Mouse (Mus musculus) CH12.LX (cell line): ENCODE measurements around the gene Egln2.

Source experiments
- BHLHE40 ChIP-seq: IDR thresholded peaks from 2 replicates; pipeline ENCODE4 v1.6.1; 2011; ENCODE audit warnings: mild to moderate bottlenecking, low read depth, low read length, improper control_type of control experiment
- CTCF ChIP-seq, 2 experiments: IDR thresholded peaks in 1 of 2; conservative IDR thresholded peaks in 1 of 2; 2 replicates each; pipeline ENCODE4 v1.5.1; 2011 to 2012; ENCODE audit warnings: low read depth in 2 of 2, low read length in 2 of 2, improper control_type of control experiment in 1 of 2, inconsistent platforms in 1 of 2, mild to moderate bottlenecking in 1 of 2, moderate library complexity in 1 of 2
- EP300 ChIP-seq: IDR thresholded peaks from 2 replicates; pipeline ENCODE4 v1.6.1; 2011; ENCODE audit warnings: low read length, improper control_type of control experiment
- POLR2A ChIP-seq: IDR thresholded peaks from 2 replicates; pipeline ENCODE4 v1.6.1; 2011; ENCODE audit warnings: low read depth, mild to moderate bottlenecking, improper control_type of control experiment, low read length
- TBP ChIP-seq: conservative IDR thresholded peaks from 2 replicates; pipeline ENCODE4 v1.6.1; 2011; ENCODE audit warnings: low read depth, low read length, improper control_type of control experiment
- UBTF ChIP-seq: IDR thresholded peaks from 2 replicates; pipeline ENCODE4 v1.6.1; 2012; ENCODE audit warnings: low read depth, mild to moderate bottlenecking, inconsistent platforms, low read length, improper control_type of control experiment, moderate library complexity

DNA sequence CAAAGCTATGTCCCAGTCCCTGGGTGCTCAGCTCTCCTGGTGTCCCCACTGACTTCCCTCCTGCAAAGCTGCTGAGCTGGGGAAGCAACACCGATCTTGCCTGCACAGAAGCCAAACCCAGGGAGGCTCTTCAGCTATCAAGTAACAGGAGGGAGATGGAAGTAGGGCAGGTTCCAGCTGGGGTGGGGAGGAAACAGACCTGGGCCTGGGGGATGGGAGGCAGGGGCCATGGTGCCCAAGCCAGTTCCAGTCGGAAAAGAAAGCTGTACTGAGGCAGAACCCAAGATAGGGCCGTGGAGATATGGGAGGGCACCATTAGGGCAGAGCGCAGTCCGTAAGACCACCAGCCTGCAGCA, 3.2 kb downstream of the Egln2 start:
- TF ChIP-seq CTCF (conservative IDR thresholded peaks at IDR 0.05 in 1 of 2, IDR thresholded peaks at IDR 0.05 in 1 of 2; ENCODE audit: low read depth in 2 of 2, low read length in 2 of 2) (no peak), EP300 (no peak), BHLHE40 (no peak), UBTF (no peak), POLR2A (no peak), TBP (no peak)
